ENCODE assay signal across 8 mouse cellular contexts in the genomic region with DNA sequence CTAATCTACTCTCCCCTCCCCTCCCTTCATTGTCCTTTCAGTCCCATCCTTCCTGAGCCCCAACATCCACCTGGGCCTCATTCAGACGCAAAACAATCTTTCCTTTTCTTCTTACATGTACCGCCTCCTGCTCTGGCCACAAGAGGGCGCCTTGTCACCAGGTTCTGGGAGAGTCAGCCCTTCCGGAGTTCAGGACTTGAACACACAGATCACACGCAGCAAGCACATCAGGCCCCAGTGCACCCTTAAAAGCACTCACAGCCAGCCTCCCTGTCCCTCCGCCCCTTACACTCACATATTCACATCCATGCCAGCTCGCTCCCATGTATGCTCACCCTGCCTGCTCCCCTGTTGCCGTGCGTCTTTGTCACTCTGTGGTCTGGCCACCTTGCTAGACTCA. TPM values are rescaled to one million over a fixed set of nuclear protein-coding genes. Genes with fewer than 3 reads are reported as not detected.
DNase-seq lines count a peak whose midpoint lies in the region; ATAC-seq and TF ChIP-seq lines count a peak whose summit lies in the region.

No protein-coding gene starts in this region.

- H3K27ac ChIP-seq in cerebellum, adult 2 months (ENCODE audit: insufficient read depth, low read length), result peak overlapping the region; percentile 23
- H3K27ac ChIP-seq in lung, embryonic 14.5 days (ENCODE audit: low read depth), result peak overlapping the region; percentile 72

- TF ChIP-seq POLR2A in cerebellum, adult 2 months (IDR thresholded peaks at IDR 0.05; ENCODE audit: borderline replicate concordance, insufficient read depth, low read length), result no peak

- no peaks in the 10 kb centered on the region for H3K27me3 ChIP-seq in cerebellum, adult 2 months (ENCODE audit: control insufficient read depth, insufficient read depth, low read length)
- H3K27me3 ChIP-seq in lung, embryonic 14.5 days (ENCODE audit: insufficient read depth, low read length), result no peaks in the 10 kb centered on the region

- TF ChIP-seq CTCF in cerebellum, adult 2 months (IDR thresholded peaks at IDR 0.05; ENCODE audit: borderline replicate concordance, insufficient read depth, low read depth, low read length), result peak; percentile 97
- TF ChIP-seq CTCF in lung, embryonic 14.5 days (IDR thresholded peaks at IDR 0.05; ENCODE audit: low read depth), result peak; percentile 97

- H3K9ac ChIP-seq in lung, embryonic 14.5 days, result no peak overlapping the region

- peak; percentile 74 to 78 for ATAC-seq in hematopoietic stem cell, adult 5-6 weeks (replicated peaks in 1 of 2; ENCODE audit: insufficient read depth in 1 of 2, low FRiP score in 2 of 2, low TSS enrichment in 1 of 2, low read depth in 1 of 2, poor library complexity in 2 of 2, severe bottlenecking in 2 of 2)
- ATAC-seq in lung, embryonic 14.5 days (ENCODE audit: insufficient read depth), result peak; percentile 70
- ATAC-seq in neutrophil, adult 5-6 weeks (ENCODE audit: extremely low read depth, insufficient number of reproducible peaks, low FRiP score, poor library complexity, severe bottlenecking), result peak; percentile 87

- H3K36me3 ChIP-seq in lung, embryonic 14.5 days (ENCODE audit: insufficient read depth), result no peaks in the 10 kb centered on the region

- H3K4me1 ChIP-seq in cerebellum, adult 2 months (ENCODE audit: control insufficient read depth, insufficient read depth, low read length), result peaks cover 15% of the 10 kb centered on the region
- peaks cover 22% of the 10 kb centered on the region for H3K4me1 ChIP-seq in lung, embryonic 14.5 days (ENCODE audit: insufficient read depth)

- DNase-seq in MEL-GATA-1-ER (ENCODE audit: extremely low read depth, low read depth), result peak; percentile 77
- DNase-seq in cerebellum, adult 2 months, result peak; percentile 89 to 94
- DNase-seq in forelimb bud, embryonic 11.5 days (ENCODE audit: low read depth, low spot score), result peak; percentile 93
- peak; percentile 82 to 91 for DNase-seq in layer of hippocampus, adult 8-10 months (ENCODE audit: low spot score in 2 of 2)
- DNase-seq in lung, embryonic 14.5 days, result peak; percentile 96
- DNase-seq in testis, postnatal 14 days (ENCODE audit: low spot score), result peak; percentile 69

- no peaks in the 10 kb centered on the region for H3K9me3 ChIP-seq in lung, embryonic 14.5 days (ENCODE audit: low read depth, low read length)

- H3K4me3 ChIP-seq in cerebellum, adult 2 months (replicated peaks; ENCODE audit: insufficient read depth, low read depth, low read length), result peak overlapping the region; percentile 11
- H3K4me3 ChIP-seq in lung, embryonic 14.5 days (ENCODE audit: low read depth, low read length), result no peak overlapping the region

- WGBS in cerebellum, adult 2 months, result 7% methylated on average over 9 of the region's 9 CpGs
- 22% methylated on average over 9 of the region's 9 CpGs for WGBS in lung, embryonic 14.5 days

- peak overlapping the region; percentile 19; the same call in 1 of the 2 replicates for H3K4me2 ChIP-seq in lung, embryonic 14.5 days

RNA-seq across cellular contexts. Expression of a gene that starts 45.6 kb away (rescaled TPM):
- polyA plus RNA-seq in cerebellum, adult 2 months (2012; rRNA removed), result 26.7 and 30.4 TPM in 2 replicates
- 7.9 and 10.1 TPM in 2 replicates for total RNA-seq in hematopoietic stem cell, adult 5-6 weeks (2017)
- total RNA-seq in layer of hippocampus, adult 8-10 months (2022), result 10 to 100 TPM; 22.1 to 23.2 (median 22.3) TPM
- 21.7 and 22.8 TPM in 2 replicates for polyA plus RNA-seq in lung, embryonic 14.5 days (2014; fragmentation: Nextera tagmentation; extraction: Ambion mirVana)
- total RNA-seq in neutrophil, adult 5-6 weeks (2017), result 0.86 and 1.5 TPM in 2 replicates

RNA-seq across cellular contexts. Expression of a gene that starts 56.6 kb away (rescaled TPM):
- not detected in 2 replicates for polyA plus RNA-seq in cerebellum, adult 2 months (2012; rRNA removed)
- not detected in 2 replicates for total RNA-seq in hematopoietic stem cell, adult 5-6 weeks (2017)
- under 1 TPM in 1 of 4 experiments, not detected in 3; 0.14 TPM for total RNA-seq in layer of hippocampus, adult 8-10 months (2022)
- polyA plus RNA-seq in lung, embryonic 14.5 days (2014; fragmentation: Nextera tagmentation; extraction: Ambion mirVana), result not detected in 2 replicates
- total RNA-seq in neutrophil, adult 5-6 weeks (2017), result not detected in 2 replicates
